Mouse (Mus musculus) forebrain, embryonic 10.5 days (tissue): ENCODE data around the gene Exoc2. TPM values are rescaled to one million over a fixed set of nuclear protein-coding genes. Genes with fewer than 3 reads are reported as not detected.
A peak's percentile ranks its signal among the peaks of the same experiment; 100 is the strongest.

Experiments
- DNase-seq: peaks from one replicate; pipeline ENCODE4 v3.0.0-alpha.2; 2017; ENCODE audit warnings: low spot score; ENCODE audit errors: extremely low spot score
- H3K27ac ChIP-seq: fragments of 300-500 bp; sonication (generic); 2 replicates; pipeline ENCODE4 v1.5.1; 2016; ENCODE audit warnings: mild to moderate bottlenecking
- H3K27me3 ChIP-seq: fragments of 300-500 bp; sonication (generic); 2 replicates; pipeline ENCODE4 v1.6.1; 2016; ENCODE audit warnings: mild to moderate bottlenecking; ENCODE audit not compliant: poor library complexity, severe bottlenecking
- H3K36me3 ChIP-seq: fragments of 300-500 bp; sonication (generic); replicated peaks from 2 replicates; pipeline ENCODE4 v1.6.1; 2016; ENCODE audit warnings: mild to moderate bottlenecking, moderate library complexity
- H3K4me1 ChIP-seq: fragments of 300-500 bp; sonication (generic); 2 replicates; pipeline ENCODE4 v1.6.1; 2016
- H3K4me3 ChIP-seq: fragments of 300-500 bp; sonication (generic); 2 replicates; pipeline ENCODE4 v1.5.1; 2016; ENCODE audit warnings: mild to moderate bottlenecking, moderate library complexity
- H3K9me3 ChIP-seq: fragments of 300-500 bp; sonication (generic); 2 replicates; pipeline ENCODE4 v1.6.1; 2016; ENCODE audit warnings: mild to moderate bottlenecking, moderate library complexity
- WGBS: fragments of 180-500 bp; shearing (Covaris S2); methylation state at CpG from one replicate; pipeline ENCODE4 v1.1.7; 2016; 5-methylcytosine and 5-hydroxymethylcytosine counted together
- polyA plus RNA-seq: library from polyadenylated mRNA; unstranded; fragments of >200 nt; fragmentation: Nextera tagmentation; extraction: Ambion mirVana; gene quantifications from 2 replicates; pipeline ENCODE4 v1.2.1, GENCODE M21; 2016

Gene Exoc2
- 32.7 and 33.8 TPM in 2 replicates for polyA plus RNA-seq

DNA sequence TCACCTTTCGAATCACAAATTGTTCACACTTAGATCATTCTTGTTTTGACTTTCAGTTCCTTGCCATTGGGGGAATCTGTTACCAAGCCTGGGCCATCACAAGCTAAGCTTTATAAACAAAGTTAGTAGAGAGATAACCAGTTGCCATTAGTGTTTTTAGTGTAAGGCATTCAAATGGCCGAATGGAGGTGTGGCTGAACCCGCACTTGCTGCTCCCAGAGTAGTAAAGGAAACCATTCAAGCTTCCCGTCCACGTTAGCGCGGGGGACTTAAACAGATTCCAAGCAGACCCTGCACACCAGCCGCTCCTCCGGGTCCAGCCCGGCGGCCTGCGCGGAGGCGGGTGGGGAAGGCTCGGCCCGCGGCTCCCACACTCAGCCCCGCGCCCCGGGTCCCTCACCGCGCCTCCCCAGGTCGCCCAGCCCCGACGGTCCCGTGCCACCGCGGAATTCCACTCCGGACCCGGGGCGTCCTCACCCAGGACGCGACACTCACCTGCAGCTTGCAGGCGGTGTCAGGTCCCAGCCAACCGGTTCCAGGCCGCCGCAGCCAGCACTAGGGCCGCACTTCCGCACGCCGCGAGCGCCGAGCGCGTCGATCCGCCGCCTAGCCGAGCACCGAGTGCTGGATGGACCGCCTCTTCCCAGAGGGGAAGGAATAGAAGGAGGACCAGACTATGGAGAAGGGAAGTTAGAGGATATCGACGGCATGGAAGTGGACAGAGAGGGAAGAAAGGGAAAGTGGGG is at the start of gene Exoc2, which contains the start of gene Gm5447:
Gene Exoc2 (minus strand): TSS at position 593 of the 746 bp plus-strand sequence.
Gene Gm5447 (plus strand): TSS at position 704 of the 746 bp plus-strand sequence.
- Histone ChIP-seq H3K4me1 (peaks cover 12% of the 10 kb centered on the region), H3K27me3 (no peaks in the 10 kb centered on the region), H3K9me3 (no peaks in the 10 kb centered on the region), H3K27ac (peak within 1 kb of the TSS; percentile 94), H3K4me3 (peak within 1 kb of the TSS; percentile 89), H3K36me3 (no peaks in the 10 kb centered on the region)
- peak; percentile 85 for DNase-seq
- 1% methylated on average over 54 of the region's 54 CpGs for WGBS

DNA sequence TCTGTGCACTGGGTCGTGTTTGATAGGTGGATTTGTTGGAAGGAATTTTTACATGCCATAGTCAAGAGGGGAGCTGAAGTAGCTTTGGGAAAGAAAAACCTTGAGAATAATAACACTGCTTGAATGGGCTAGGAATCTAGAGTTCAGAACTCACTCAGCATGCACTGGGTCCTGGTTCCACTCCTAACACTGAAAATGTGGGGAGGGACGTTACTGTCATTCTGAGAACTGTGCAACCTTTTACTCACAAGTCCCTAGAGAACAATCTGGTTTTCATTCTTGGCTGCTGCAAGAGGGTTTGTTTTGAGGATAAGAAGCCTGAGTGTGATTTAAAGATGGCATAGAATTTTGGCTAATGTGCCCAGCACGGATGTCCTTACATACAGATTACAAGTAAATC is 49.8 kb upstream of the Exoc2 start:
- Histone ChIP-seq H3K27me3 (no peaks in the 10 kb centered on the region), H3K4me1 (0 out of 2 replicates have a peak, but pooled peaks cover 4% of the 10 kb centered on the region), H3K27ac (no peak overlapping the region), H3K9me3 (no peaks in the 10 kb centered on the region), H3K4me3 (no peak overlapping the region), H3K36me3 (no peaks in the 10 kb centered on the region)
- WGBS = 78% methylated on average over 3 of the region's 3 CpGs
- no peak for DNase-seq

- Histone ChIP-seq H3K27ac (no peak overlapping the region), H3K4me1 (0 out of 2 replicates have a peak, but pooled peaks cover 4% of the 10 kb centered on the region), H3K9me3 (no peaks in the 10 kb centered on the region), H3K4me3 (no peak overlapping the region), H3K36me3 (no peaks in the 10 kb centered on the region), H3K27me3 (no peaks in the 10 kb centered on the region)
- DNase-seq = no peak
- 78% methylated on average over 6 of the region's 6 CpGs for WGBS
These were observed 48.0 kb upstream of the Exoc2 start for GRCm38 (mm10) chr13:31021927-31022326.

GRCm38 (mm10) chr13:31021514-31021913 is 47.6 kb upstream of the Exoc2 start:
- Histone ChIP-seq H3K9me3 (no peaks in the 10 kb centered on the region), H3K36me3 (no peaks in the 10 kb centered on the region), H3K27me3 (no peaks in the 10 kb centered on the region), H3K27ac (no peak overlapping the region), H3K4me1 (0 out of 2 replicates have a peak, but pooled peaks cover 4% of the 10 kb centered on the region), H3K4me3 (no peak overlapping the region)
- WGBS = 73% methylated on average over 4 of the region's 4 CpGs
- no peak for DNase-seq

GRCm38 (mm10) chr13:31017545-31017944 is 43.7 kb upstream of the Exoc2 start:
- Histone ChIP-seq H3K27ac (no peak overlapping the region), H3K4me1 (0 out of 2 replicates have a peak, but pooled peaks cover 4% of the 10 kb centered on the region), H3K4me3 (no peak overlapping the region), H3K36me3 (no peaks in the 10 kb centered on the region), H3K27me3 (no peaks in the 10 kb centered on the region), H3K9me3 (no peaks in the 10 kb centered on the region)
- no peak for DNase-seq
- WGBS = 93% methylated on average over 3 of the region's 3 CpGs

DNA sequence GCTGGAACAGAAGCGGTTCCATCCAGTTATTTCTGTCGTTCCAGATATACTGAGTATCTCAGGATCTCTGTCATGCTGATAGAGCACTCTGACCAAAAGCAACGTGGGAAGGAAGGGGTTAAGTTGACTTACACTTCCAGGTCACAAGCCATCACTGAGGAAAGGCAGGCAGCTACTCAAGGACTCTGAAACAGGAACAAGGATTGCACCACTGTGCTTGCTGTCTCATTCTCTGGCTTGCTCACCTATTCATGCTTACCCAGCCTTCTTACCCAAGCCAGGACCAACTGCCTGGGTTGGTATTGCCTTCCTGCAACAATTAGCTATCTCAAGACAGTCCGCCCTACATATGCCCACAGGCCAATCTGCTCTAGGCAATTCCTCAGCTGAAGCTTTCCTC is 31.1 kb upstream of the Exoc2 start:
- H3K27ac ChIP-seq = no peak overlapping the region
- no peak for DNase-seq
- H3K9me3 ChIP-seq = no peaks in the 10 kb centered on the region
- 79% methylated on average over 4 of the region's 4 CpGs for WGBS
- no peaks in the 10 kb centered on the region for H3K27me3 ChIP-seq
- H3K36me3 ChIP-seq = no peaks in the 10 kb centered on the region
- peaks cover 4% of the 10 kb centered on the region; the same call in 1 of the 2 replicates for H3K4me1 ChIP-seq
- no peak overlapping the region for H3K4me3 ChIP-seq

DNA sequence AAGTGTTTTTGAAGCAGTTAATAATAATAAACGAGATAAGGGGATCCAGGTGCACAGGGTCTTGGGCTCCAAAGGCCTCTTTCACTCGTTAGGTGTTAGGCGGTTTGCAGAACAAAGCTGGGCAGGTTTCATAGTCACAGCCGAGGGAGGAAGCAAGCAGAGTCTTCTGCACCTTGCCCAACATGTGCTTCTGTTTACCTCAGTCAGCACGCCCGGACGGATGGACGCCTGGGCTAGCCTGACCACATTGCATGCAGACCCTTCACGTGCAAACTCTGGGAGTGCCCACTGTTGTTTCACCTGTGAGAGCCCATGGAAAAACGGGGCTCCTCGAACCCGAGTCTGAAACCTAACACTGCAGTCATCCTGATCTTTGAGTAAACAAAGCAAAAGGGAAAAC is 30.6 kb upstream of the Exoc2 start:
- H3K27ac ChIP-seq = no peak overlapping the region

DNA sequence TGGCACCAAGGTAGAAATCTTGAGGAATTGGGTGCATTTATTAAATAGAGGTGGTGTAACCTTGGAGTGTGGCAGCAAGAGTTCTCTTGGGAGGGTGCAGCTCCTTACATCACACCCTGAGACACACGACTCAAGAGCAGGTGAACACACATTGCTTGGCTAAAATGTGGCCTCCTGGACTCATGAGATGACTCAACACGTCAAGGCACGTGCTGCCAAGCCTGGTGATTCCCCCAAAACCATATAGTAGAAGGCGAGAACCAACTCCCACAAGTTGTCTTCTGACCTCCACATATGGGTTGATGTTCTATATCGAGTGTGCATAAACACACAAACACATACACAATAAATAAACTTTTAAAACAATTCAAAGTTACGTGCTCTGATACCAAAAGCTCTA is 25.9 kb upstream of the Exoc2 start:
- no peak for DNase-seq
- Histone ChIP-seq H3K9me3 (no peaks in the 10 kb centered on the region), H3K36me3 (no peaks in the 10 kb centered on the region), H3K4me1 (peaks cover 4% of the 10 kb centered on the region; the same call in 1 of the 2 replicates), H3K27ac (no peak overlapping the region), H3K27me3 (no peaks in the 10 kb centered on the region; the same call in 1 of the 2 replicates), H3K4me3 (no peak overlapping the region)
- WGBS = 88% methylated on average over 6 of the region's 6 CpGs

More for the DNA sequence above, 30.6 kb upstream of the Exoc2 start:
- WGBS = 60% methylated on average over 12 of the region's 12 CpGs
- H3K9me3 ChIP-seq = no peaks in the 10 kb centered on the region
- H3K4me1 ChIP-seq = peaks cover 4% of the 10 kb centered on the region; the same call in 1 of the 2 replicates
- H3K27me3 ChIP-seq = no peaks in the 10 kb centered on the region
- H3K36me3 ChIP-seq = no peaks in the 10 kb centered on the region
- DNase-seq = no peak
- H3K4me3 ChIP-seq = no peak overlapping the region

DNA sequence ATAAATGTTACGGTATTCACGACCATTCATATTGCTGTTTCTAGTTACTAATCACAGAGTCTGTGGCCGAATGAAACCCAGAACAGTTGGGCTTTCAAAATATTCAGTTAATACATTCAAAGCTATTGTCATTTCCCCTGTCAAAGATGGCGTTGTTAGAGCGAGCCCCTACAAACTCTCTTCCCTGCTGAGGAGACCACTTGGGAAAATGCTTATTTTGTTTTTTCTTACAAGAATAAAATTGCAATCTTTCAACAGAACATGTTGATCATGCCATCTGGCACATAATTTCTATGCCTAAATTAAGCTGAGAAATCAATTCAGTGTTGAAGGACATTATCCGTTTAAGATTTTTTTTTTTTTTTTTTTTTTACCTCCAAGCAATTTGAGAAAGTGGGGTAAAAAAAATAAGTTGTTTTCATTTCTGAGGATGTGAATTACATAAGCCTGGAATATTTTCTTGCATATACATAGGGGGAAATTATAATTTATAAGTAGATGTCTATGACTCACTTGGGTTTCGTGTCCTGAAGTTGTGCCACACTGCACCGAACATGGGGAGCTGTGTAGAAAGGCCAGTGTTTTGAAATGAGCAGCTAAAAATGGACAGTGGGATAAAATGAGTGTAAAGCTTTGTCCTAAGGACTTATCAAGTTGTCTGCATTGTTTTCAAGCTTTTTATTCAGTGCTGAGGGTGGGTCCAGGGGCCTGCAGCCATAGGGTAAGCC is 23.8 kb upstream of the Exoc2 start:
- Histone ChIP-seq H3K9me3 (no peaks in the 10 kb centered on the region), H3K27ac (no peak overlapping the region), H3K36me3 (no peaks in the 10 kb centered on the region), H3K27me3 (no peaks in the 10 kb centered on the region; the same call in 1 of the 2 replicates), H3K4me1 (no peaks in the 10 kb centered on the region), H3K4me3 (no peak overlapping the region)
- no peak for DNase-seq
- WGBS = 92% methylated on average over 8 of the region's 8 CpGs

- WGBS = 80% methylated on average over 6 of the region's 6 CpGs
- H3K4me1 ChIP-seq = no peaks in the 10 kb centered on the region
- H3K36me3 ChIP-seq = no peaks in the 10 kb centered on the region
- no peak overlapping the region for H3K4me3 ChIP-seq
- H3K27ac ChIP-seq = no peak overlapping the region
- no peak for DNase-seq
- H3K27me3 ChIP-seq = no peaks in the 10 kb centered on the region; the same call in 1 of the 2 replicates
- no peaks in the 10 kb centered on the region for H3K9me3 ChIP-seq
These were observed 20.5 kb upstream of the Exoc2 start for GRCm38 (mm10) chr13:30994249-30994858.

DNA sequence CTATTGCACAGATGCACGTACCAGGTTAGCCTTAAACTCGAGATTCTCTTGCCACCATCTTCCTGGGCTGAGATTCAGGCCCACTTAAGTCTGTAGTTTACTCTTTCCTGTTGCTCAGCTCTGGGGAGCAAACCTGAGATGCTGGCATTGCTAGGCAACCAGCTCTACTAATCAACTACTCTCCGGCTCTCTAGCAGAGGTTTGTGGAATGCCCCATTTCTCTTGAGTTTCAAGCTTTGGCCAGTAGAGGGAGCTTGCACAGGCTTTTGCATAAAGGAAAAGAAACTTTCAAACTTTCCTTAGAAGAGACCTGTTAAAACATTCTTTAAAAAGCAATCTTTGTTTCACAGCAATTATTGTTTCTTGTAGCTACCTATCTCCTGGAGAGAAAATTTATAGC is 19.9 kb upstream of the Exoc2 start:
- no peaks in the 10 kb centered on the region for H3K9me3 ChIP-seq
- peak; percentile 44 for DNase-seq
- no peak overlapping the region for H3K27ac ChIP-seq
- 33% methylated on average over 3 of the region's 3 CpGs for WGBS
- no peaks in the 10 kb centered on the region; the same call in 1 of the 2 replicates for H3K27me3 ChIP-seq
- H3K4me1 ChIP-seq = no peaks in the 10 kb centered on the region
- no peaks in the 10 kb centered on the region for H3K36me3 ChIP-seq
- no peak overlapping the region for H3K4me3 ChIP-seq

GRCm38 (mm10) chr13:30990233-30990632 is 16.3 kb upstream of the Exoc2 start:
- Histone ChIP-seq H3K27ac (no peak overlapping the region), H3K27me3 (peaks cover 35% of the 10 kb centered on the region), H3K4me1 (peaks cover 11% of the 10 kb centered on the region), H3K9me3 (no peaks in the 10 kb centered on the region), H3K36me3 (no peaks in the 10 kb centered on the region), H3K4me3 (no peak overlapping the region)
- WGBS = 87% methylated on average over 9 of the region's 9 CpGs
- DNase-seq = no peak
